Mouse (Mus musculus): ENCODE measurements around the gene Padi6. TPM values are rescaled to one million over a fixed set of nuclear protein-coding genes. Genes with fewer than 3 reads are reported as not detected.

Gene Padi6
- total RNA-seq, 4 experiments from 2014 or later = not detected

- DNase-seq (ENCODE audit: low spot score in 2 of 2) = no peak
Observed at GRCm38 (mm10) chr4:140750328-140750727, 7.9 kb upstream of the Padi6 start.

- no peak for DNase-seq (ENCODE audit: low spot score in 2 of 2)
Observed at GRCm38 (mm10) chr4:140747978-140748377, 5.5 kb upstream of the Padi6 start.

GRCm38 (mm10) chr4:140744654-140745053 lies 2.2 kb upstream of the Padi6 start:
- peak; percentile 29 to 61 for DNase-seq (ENCODE audit: low spot score in 2 of 2)

GRCm38 (mm10) chr4:140743086-140743485 lies 643 bp upstream of the Padi6 start:
- DNase-seq (ENCODE audit: low spot score in 2 of 2) = no peak

GRCm38 (mm10) chr4:140741401-140741800 lies 1.0 kb downstream of the Padi6 start:
- DNase-seq (ENCODE audit: low spot score in 2 of 2) = no peak

- DNase-seq (ENCODE audit: low spot score in 2 of 2) = no peak
Observed at GRCm38 (mm10) chr4:140740655-140741054, 1.8 kb downstream of the Padi6 start.

- no peak for DNase-seq (ENCODE audit: low spot score in 2 of 2)
Observed at GRCm38 (mm10) chr4:140732871-140733270, 9.6 kb downstream of the Padi6 start.

GRCm38 (mm10) chr4:140731654-140732053 lies 10.8 kb downstream of the Padi6 start:
- no peak for DNase-seq (ENCODE audit: low spot score in 2 of 2)

GRCm38 (mm10) chr4:140726907-140727306 lies 15.5 kb downstream of the Padi6 start:
- DNase-seq (ENCODE audit: low spot score in 2 of 2) = no peak

GRCm38 (mm10) chr4:140724739-140725138 lies 17.7 kb downstream of the Padi6 start:
- DNase-seq (ENCODE audit: low spot score in 2 of 2) = peak; percentile 52 to 55

- no peak for DNase-seq (ENCODE audit: low spot score in 2 of 2)
Observed at GRCm38 (mm10) chr4:140723801-140724200, 18.6 kb downstream of the Padi6 start.

GRCm38 (mm10) chr4:140723192-140723591 lies 19.3 kb downstream of the Padi6 start:
- no peak for DNase-seq (ENCODE audit: low spot score in 2 of 2)

GRCm38 (mm10) chr4:140722710-140723109 lies 19.7 kb downstream of the Padi6 start:
- no peak for DNase-seq (ENCODE audit: low spot score in 2 of 2)

GRCm38 (mm10) chr4:140721968-140722490 lies 20.4 kb downstream of the Padi6 start:
- DNase-seq (ENCODE audit: low spot score in 2 of 2) = no peak

- no peak for DNase-seq (ENCODE audit: low spot score in 2 of 2)
Observed at GRCm38 (mm10) chr4:140720091-140720490, 22.4 kb downstream of the Padi6 start.

- no peak for DNase-seq (ENCODE audit: low spot score in 2 of 2)
Observed at GRCm38 (mm10) chr4:140718436-140718835, 24.0 kb downstream of the Padi6 start.

- DNase-seq (ENCODE audit: low spot score in 2 of 2) = no peak
Observed at GRCm38 (mm10) chr4:140716994-140717393, 25.4 kb downstream of the Padi6 start.

- no peak for DNase-seq (ENCODE audit: low spot score in 2 of 2)
Observed at GRCm38 (mm10) chr4:140714586-140714985, 27.9 kb downstream of the Padi6 start.

- peak; percentile 97 to 99 for DNase-seq (ENCODE audit: low spot score in 2 of 2)
Observed at GRCm38 (mm10) chr4:140713480-140714365, 28.7 kb downstream of the Padi6 start.

- DNase-seq (ENCODE audit: low spot score in 2 of 2) = no peak
Observed at GRCm38 (mm10) chr4:140711360-140711759, 31.1 kb downstream of the Padi6 start.

- DNase-seq (ENCODE audit: low spot score in 2 of 2) = no peak
Observed at GRCm38 (mm10) chr4:140710781-140711180, 31.7 kb downstream of the Padi6 start.

- DNase-seq (ENCODE audit: low spot score in 2 of 2) = no peak
Observed at GRCm38 (mm10) chr4:140709617-140710016, 32.8 kb downstream of the Padi6 start.

- DNase-seq (ENCODE audit: low spot score in 2 of 2) = no peak
Observed at GRCm38 (mm10) chr4:140709111-140709510, 33.3 kb downstream of the Padi6 start.
